Mouse (Mus musculus) megakaryocyte, embryonic 14.5 days (primary cell): Measurements from ENCODE around the gene Cngb1. TPM values are rescaled to one million over a fixed set of nuclear protein-coding genes. Genes with fewer than 3 reads are reported as not detected.

Experiments used
- H3K27me3 ChIP-seq: replicated peaks from 2 replicates; pipeline ENCODE3; 2012; ENCODE audit warnings: inconsistent platforms
- H3K36me3 ChIP-seq: replicated peaks from 2 replicates; pipeline ENCODE3; 2012; ENCODE audit warnings: low read length, inconsistent platforms, mixed read lengths
- H3K4me1 ChIP-seq: 2 replicates; pipeline ENCODE4 v1.6.1; 2012; ENCODE audit warnings: inconsistent platforms
- H3K4me3 ChIP-seq: replicated peaks from 2 replicates; pipeline ENCODE3; 2012; ENCODE audit warnings: moderate library complexity, mild to moderate bottlenecking, inconsistent platforms
- H3K9me3 ChIP-seq: 2 replicates; pipeline ENCODE4 v1.6.1; 2012; ENCODE audit warnings: inconsistent platforms
- FLI1 ChIP-seq: IDR thresholded peaks from 2 replicates; pipeline ENCODE4 v1.6.1; 2012; ENCODE audit warnings: low read length, inconsistent platforms, mixed read lengths
- GATA1 ChIP-seq: IDR thresholded peaks from 3 replicates; pipeline ENCODE4 v1.6.1; 2012; ENCODE audit warnings: mixed read lengths, low read length, inconsistent platforms, borderline replicate concordance
- polyA plus RNA-seq: library from polyadenylated mRNA; stranded (reverse); fragments of >175 nt; gene quantifications from 2 replicates; pipeline ENCODE4 v1.2.3, GENCODE M21; 2012; ENCODE audit warnings: low replicate concordance; ENCODE audit not compliant: insufficient read depth

Cngb1 gene
- polyA plus RNA-seq, 1 experiment = 0.34 TPM

DNA sequence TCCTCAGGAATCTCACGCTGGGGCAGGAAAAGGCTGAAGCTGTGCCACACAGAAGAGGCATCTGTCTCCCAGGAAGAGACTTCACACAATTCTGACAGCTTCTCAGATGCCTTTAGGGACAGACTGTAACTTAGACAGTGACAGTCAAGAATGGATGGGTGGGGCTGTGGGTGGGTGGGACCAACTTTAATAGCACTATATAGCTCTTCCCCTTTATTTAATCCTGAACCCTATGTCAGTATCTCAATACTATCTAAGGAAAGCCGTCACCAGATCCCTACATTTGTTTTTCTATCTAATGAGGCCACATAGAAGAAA lies 79.3 kb downstream of the Cngb1 start:
- H3K4me1 ChIP-seq = peaks cover 4% of the 10 kb centered on the region; the same call in 1 of the 2 replicates
- TF ChIP-seq FLI1 = no peak
- TF ChIP-seq GATA1 = no peak
- no peaks in the 10 kb centered on the region for H3K36me3 ChIP-seq
- H3K9me3 ChIP-seq = peaks cover 12% of the 10 kb centered on the region
- no peak overlapping the region for H3K4me3 ChIP-seq
- peaks cover 24% of the 10 kb centered on the region for H3K27me3 ChIP-seq

DNA sequence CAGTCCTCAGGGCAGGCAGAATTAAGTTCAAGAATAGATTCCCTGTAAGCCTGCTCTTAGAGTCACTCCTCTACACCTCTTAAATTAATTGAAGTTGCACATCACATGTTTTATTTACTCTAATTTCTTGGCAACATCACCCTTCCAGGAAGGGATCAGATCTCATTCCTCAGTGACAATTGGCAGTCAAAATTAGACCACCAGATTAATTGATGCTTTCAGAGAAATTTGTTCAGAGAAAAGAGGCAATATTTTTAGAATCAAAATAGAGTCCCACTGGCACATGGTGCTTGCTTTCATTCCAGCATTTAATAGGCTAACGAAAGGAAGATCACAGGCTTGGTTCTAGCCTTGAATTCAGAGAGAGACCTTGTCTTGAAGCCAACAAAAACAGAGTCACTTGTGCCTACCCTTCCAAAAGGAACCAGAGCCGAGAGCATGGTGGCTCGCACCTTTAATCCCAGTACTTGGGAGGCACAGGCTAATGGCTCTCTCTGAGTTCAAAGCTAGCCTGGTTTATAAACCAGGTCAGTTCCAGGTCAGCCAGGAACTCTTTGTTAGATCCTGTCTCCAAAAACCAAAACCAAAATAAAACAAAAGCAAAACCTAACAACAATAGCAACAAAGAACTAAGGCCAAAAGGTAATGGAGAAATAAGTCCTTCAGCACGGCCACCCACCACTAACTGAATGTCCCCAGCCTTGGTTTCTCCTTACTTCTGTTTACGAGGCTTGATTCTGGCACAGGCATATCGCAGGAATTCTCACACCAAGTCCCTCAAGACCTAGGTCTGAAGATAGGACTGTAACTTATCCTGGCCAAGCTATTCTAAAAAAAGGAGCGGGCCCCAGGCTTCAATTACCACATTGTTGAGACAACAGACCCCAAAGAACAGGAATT lies 79.9 kb downstream of the Cngb1 start:
- no peak for TF ChIP-seq GATA1
- no peak for TF ChIP-seq FLI1
- no peaks in the 10 kb centered on the region for H3K36me3 ChIP-seq
- peaks cover 24% of the 10 kb centered on the region for H3K27me3 ChIP-seq
- H3K4me3 ChIP-seq = no peak overlapping the region
- H3K4me1 ChIP-seq = peaks cover 4% of the 10 kb centered on the region; the same call in 1 of the 2 replicates
- peaks cover 12% of the 10 kb centered on the region for H3K9me3 ChIP-seq

GRCm38 (mm10) chr8:95223969-95224368 lies 82.4 kb downstream of the Cngb1 start:
- no peaks in the 10 kb centered on the region; the same call in 1 of the 2 replicates for H3K9me3 ChIP-seq
- peaks cover 4% of the 10 kb centered on the region; the same call in 1 of the 2 replicates for H3K4me1 ChIP-seq
- TF ChIP-seq FLI1 (no peak), GATA1 (no peak)
- H3K36me3 ChIP-seq = no peaks in the 10 kb centered on the region
- no peak overlapping the region for H3K4me3 ChIP-seq
- H3K27me3 ChIP-seq = peaks cover 40% of the 10 kb centered on the region

- H3K4me1 ChIP-seq = no peaks in the 10 kb centered on the region
- H3K4me3 ChIP-seq = no peak overlapping the region
- H3K36me3 ChIP-seq = no peaks in the 10 kb centered on the region
- H3K9me3 ChIP-seq = no peaks in the 10 kb centered on the region; the same call in 1 of the 2 replicates
- peaks cover 52% of the 10 kb centered on the region for H3K27me3 ChIP-seq
- TF ChIP-seq FLI1 (no peak), GATA1 (no peak)
Measured at GRCm38 (mm10) chr8:95221045-95221444, 85.3 kb downstream of the Cngb1 start.

DNA sequence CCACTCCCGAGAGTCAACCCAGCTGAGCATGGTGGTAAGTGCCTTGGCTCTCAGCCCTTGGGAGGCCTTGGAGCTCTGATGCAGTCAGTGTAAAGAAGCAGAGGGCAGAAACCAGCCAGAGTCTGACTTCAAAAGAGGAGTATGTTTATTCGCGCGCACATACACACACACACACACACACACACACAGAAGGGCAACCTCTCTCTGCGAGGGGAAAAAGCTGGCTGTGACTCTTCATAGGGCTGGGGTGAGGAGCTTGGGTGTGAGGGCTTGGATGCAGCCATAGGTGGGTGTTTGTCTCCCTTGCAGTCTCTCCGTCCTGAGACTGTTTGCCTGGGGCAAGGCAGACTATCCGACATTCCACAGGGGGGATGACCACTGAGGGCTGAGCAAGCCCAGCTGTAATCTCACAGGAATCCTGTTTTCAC lies 85.8 kb downstream of the Cngb1 start:
- Histone ChIP-seq H3K36me3 (no peaks in the 10 kb centered on the region), H3K27me3 (peaks cover 54% of the 10 kb centered on the region), H3K4me3 (no peak overlapping the region), H3K9me3 (no peaks in the 10 kb centered on the region; the same call in 1 of the 2 replicates), H3K4me1 (no peaks in the 10 kb centered on the region)
- TF ChIP-seq FLI1 (no peak), GATA1 (no peak)

DNA sequence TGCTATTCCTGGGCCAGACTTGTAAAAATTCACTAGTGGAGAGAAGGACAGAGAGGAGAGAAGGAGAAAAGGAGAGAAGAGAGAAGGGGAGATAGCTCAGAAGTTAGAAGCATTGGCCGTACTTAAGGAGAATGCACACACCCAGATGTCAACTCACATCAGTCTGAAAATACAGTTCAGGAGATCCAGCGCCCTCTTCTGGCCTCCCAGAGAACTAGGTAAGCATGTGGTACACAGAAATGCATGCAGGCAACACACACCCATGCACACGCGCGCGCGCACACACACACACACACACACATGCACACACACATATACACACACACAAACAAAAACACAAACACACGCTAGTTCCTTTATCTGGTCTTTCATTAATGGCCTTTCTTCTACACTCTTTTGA lies 86.8 kb downstream of the Cngb1 start:
- Histone ChIP-seq H3K36me3 (no peaks in the 10 kb centered on the region), H3K9me3 (no peaks in the 10 kb centered on the region; the same call in 1 of the 2 replicates), H3K4me3 (no peak overlapping the region), H3K27me3 (peaks cover 59% of the 10 kb centered on the region), H3K4me1 (no peaks in the 10 kb centered on the region)
- no peak for TF ChIP-seq FLI1
- TF ChIP-seq GATA1 = no peak

GRCm38 (mm10) chr8:95215709-95216360 lies 90.5 kb downstream of the Cngb1 start:
- Histone ChIP-seq H3K36me3 (no peaks in the 10 kb centered on the region), H3K9me3 (no peaks in the 10 kb centered on the region; the same call in 1 of the 2 replicates), H3K4me3 (no peak overlapping the region), H3K4me1 (no peaks in the 10 kb centered on the region), H3K27me3 (peaks cover 57% of the 10 kb centered on the region)
- no peak for TF ChIP-seq FLI1
- TF ChIP-seq GATA1 = no peak

- TF ChIP-seq GATA1 = no peak
- TF ChIP-seq FLI1 = no peak
- Histone ChIP-seq H3K36me3 (no peaks in the 10 kb centered on the region), H3K9me3 (peaks cover 5% of the 10 kb centered on the region), H3K4me1 (peaks cover 13% of the 10 kb centered on the region), H3K4me3 (no peak overlapping the region), H3K27me3 (peaks cover 43% of the 10 kb centered on the region)
Measured at GRCm38 (mm10) chr8:95209924-95210323, 96.5 kb downstream of the Cngb1 start.

- no peaks in the 10 kb centered on the region for H3K36me3 ChIP-seq
- H3K27me3 ChIP-seq = peaks cover 49% of the 10 kb centered on the region
- H3K4me3 ChIP-seq = no peak overlapping the region
- H3K9me3 ChIP-seq = peaks cover 5% of the 10 kb centered on the region
- H3K4me1 ChIP-seq = peaks cover 13% of the 10 kb centered on the region
- no peak for TF ChIP-seq FLI1
- TF ChIP-seq GATA1 = no peak
Measured at GRCm38 (mm10) chr8:95205946-95206345, 100.4 kb downstream of the Cngb1 start.

DNA sequence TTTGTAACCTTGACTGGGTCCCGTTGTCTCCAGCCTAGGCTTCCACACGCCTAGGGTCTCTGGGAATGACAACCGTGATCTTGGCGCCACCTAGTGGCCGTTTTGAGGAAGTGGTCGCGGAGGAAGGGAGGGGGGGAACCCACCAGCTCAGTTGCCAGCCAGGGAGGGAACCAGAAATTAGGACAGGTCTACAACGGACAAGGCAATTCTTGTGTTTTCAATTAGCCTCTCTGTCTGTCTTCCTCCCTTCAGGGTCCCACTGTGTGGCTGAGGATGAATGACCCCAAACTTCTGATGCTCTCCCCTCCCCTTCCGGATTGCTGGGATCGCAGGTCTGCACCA lies 102.4 kb downstream of the Cngb1 start:
- Histone ChIP-seq H3K4me1 (no peaks in the 10 kb centered on the region; the same call in 1 of the 2 replicates), H3K36me3 (no peaks in the 10 kb centered on the region), H3K9me3 (peaks cover 5% of the 10 kb centered on the region), H3K27me3 (peaks cover 48% of the 10 kb centered on the region), H3K4me3 (no peak overlapping the region)
- TF ChIP-seq FLI1 (no peak), GATA1 (no peak)
